Mouse (Mus musculus) limb, embryonic 15.5 days (tissue): ENCODE results near the gene Rbm42. TPM values are rescaled to one million over a fixed set of nuclear protein-coding genes. Genes with fewer than 3 reads are reported as not detected.

Experiments
- ATAC-seq: fragments of 200-750 bp; cut with Nextera tagmentation; 2 replicates; pipeline ENCODE4 v1.8.0; 2017; ENCODE audit warnings: low read depth, moderate TSS enrichment; ENCODE audit not compliant: insufficient number of reproducible peaks, low FRiP score, low TSS enrichment
- H3K27ac ChIP-seq: fragments of 300-500 bp; sonication (generic); 2 replicates; pipeline ENCODE4 v1.5.1; 2015; ENCODE audit warnings: moderate library complexity, mild to moderate bottlenecking, inconsistent platforms
- H3K27me3 ChIP-seq: fragments of 300-500 bp; sonication (generic); 2 replicates; pipeline ENCODE4 v1.6.1; 2015; ENCODE audit warnings: inconsistent platforms
- H3K36me3 ChIP-seq: fragments of 300-500 bp; sonication (generic); 2 replicates; pipeline ENCODE4 v1.6.1; 2015; ENCODE audit warnings: inconsistent platforms
- H3K4me1 ChIP-seq: fragments of 300-500 bp; sonication (generic); 2 replicates; pipeline ENCODE4 v1.6.1; 2015; ENCODE audit warnings: inconsistent platforms
- H3K4me2 ChIP-seq: fragments of 300-500 bp; sonication (generic); 2 replicates; pipeline ENCODE4 v1.6.1; 2015; ENCODE audit warnings: mild to moderate bottlenecking, inconsistent platforms
- H3K4me3 ChIP-seq: fragments of 300-500 bp; sonication (generic); 2 replicates; pipeline ENCODE4 v1.5.1; 2015; ENCODE audit warnings: mild to moderate bottlenecking, inconsistent platforms
- H3K9ac ChIP-seq: fragments of 300-500 bp; sonication (generic); 2 replicates; pipeline ENCODE4 v1.6.1; 2015; ENCODE audit warnings: inconsistent platforms
- H3K9me3 ChIP-seq: fragments of 300-500 bp; sonication (generic); 2 replicates; pipeline ENCODE4 v1.6.1; 2016; ENCODE audit warnings: inconsistent platforms
- WGBS: fragments of 180-500 bp; shearing (Covaris S2); methylation state at CpG from one replicate; pipeline ENCODE4 v1.1.7; 2015; 5-methylcytosine and 5-hydroxymethylcytosine counted together
- polyA plus RNA-seq: library from polyadenylated mRNA; unstranded; fragments of >200 nt; fragmentation: Nextera tagmentation; extraction: Ambion mirVana; gene quantifications from 2 replicates; pipeline ENCODE4 v1.2.1, GENCODE M21; 2015

The Rbm42 gene
- polyA plus RNA-seq, 1 experiment from 2014 or later, result 114 TPM

- 62% methylated on average over 5 of the region's 5 CpGs for WGBS
- Histone ChIP-seq H3K4me2 (no peak overlapping the region), H3K27me3 (0 out of 2 replicates have a peak, but pooled peaks cover 7% of the 10 kb centered on the region)
These were observed 53.3 kb downstream of the Rbm42 start for GRCm38 (mm10) chr7:30596811-30597210.

DNA sequence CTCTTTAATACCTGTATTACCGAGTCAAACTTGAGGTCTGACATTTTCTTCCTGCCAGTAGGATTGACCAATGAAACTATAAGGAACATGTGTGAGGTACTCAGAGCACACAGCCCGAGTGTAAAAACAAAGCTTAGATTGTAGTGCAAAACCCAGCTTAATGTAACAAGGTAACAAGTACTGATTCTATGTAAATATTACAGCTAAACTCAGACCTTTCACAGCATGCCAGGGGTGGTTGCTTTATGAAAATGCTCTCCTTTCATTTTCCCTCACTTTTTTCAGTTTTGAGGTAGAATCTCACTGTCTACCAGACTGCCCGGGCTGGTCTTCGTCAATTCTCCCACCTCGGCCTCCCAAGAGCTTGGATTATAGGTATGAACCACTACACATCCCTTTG lies 54.0 kb downstream of the Rbm42 start:
- no peak overlapping the region for H3K4me2 ChIP-seq
- no peaks in the 10 kb centered on the region for H3K9me3 ChIP-seq
- 0 out of 2 replicates have a peak, but pooled peaks cover 7% of the 10 kb centered on the region for H3K27me3 ChIP-seq
- H3K9ac ChIP-seq, result no peak overlapping the region
- 72% methylated on average over 5 of the region's 5 CpGs for WGBS
- H3K4me1 ChIP-seq, result no peaks in the 10 kb centered on the region
- ATAC-seq, result no peak
- H3K4me3 ChIP-seq, result no peak overlapping the region
- H3K36me3 ChIP-seq, result no peaks in the 10 kb centered on the region
- H3K27ac ChIP-seq, result no peak overlapping the region

More at GRCm38 (mm10) chr7:30596811-30597210, 53.3 kb downstream of the Rbm42 start:
- ATAC-seq, result no peak
- Histone ChIP-seq H3K36me3 (no peaks in the 10 kb centered on the region), H3K27ac (no peak overlapping the region), H3K9ac (no peak overlapping the region), H3K9me3 (no peaks in the 10 kb centered on the region), H3K4me3 (no peak overlapping the region), H3K4me1 (no peaks in the 10 kb centered on the region)

- Histone ChIP-seq H3K9me3 (no peaks in the 10 kb centered on the region), H3K4me1 (peaks cover 10% of the 10 kb centered on the region), H3K36me3 (no peaks in the 10 kb centered on the region), H3K27me3 (0 out of 2 replicates have a peak, but pooled peaks cover 7% of the 10 kb centered on the region), H3K9ac (no peak overlapping the region), H3K4me3 (no peak overlapping the region), H3K27ac (no peak overlapping the region), H3K4me2 (no peak overlapping the region)
- ATAC-seq, result no peak
- 56% methylated on average over 4 of the region's 4 CpGs for WGBS
These were observed 55.5 kb downstream of the Rbm42 start for GRCm38 (mm10) chr7:30594510-30595024.

- H3K9me3 ChIP-seq, result no peaks in the 10 kb centered on the region
- H3K4me2 ChIP-seq, result no peak overlapping the region
- no peaks in the 10 kb centered on the region for H3K36me3 ChIP-seq
- peaks cover 11% of the 10 kb centered on the region for H3K4me1 ChIP-seq
- H3K4me3 ChIP-seq, result no peak overlapping the region
- WGBS, result 75% methylated on average over 10 of the region's 10 CpGs
- no peak overlapping the region for H3K27ac ChIP-seq
- H3K9ac ChIP-seq, result no peak overlapping the region
- ATAC-seq, result no peak
- H3K27me3 ChIP-seq, result 0 out of 2 replicates have a peak, but pooled peaks cover 7% of the 10 kb centered on the region
These were observed 56.3 kb downstream of the Rbm42 start for GRCm38 (mm10) chr7:30593579-30594509.

GRCm38 (mm10) chr7:30592772-30593423 lies 57.2 kb downstream of the Rbm42 start:
- H3K36me3 ChIP-seq, result no peaks in the 10 kb centered on the region
- 37% methylated on average over 5 of the region's 5 CpGs for WGBS
- H3K4me3 ChIP-seq, result no peak overlapping the region
- H3K27ac ChIP-seq, result no peak overlapping the region
- H3K4me1 ChIP-seq, result peaks cover 11% of the 10 kb centered on the region
- no peak for ATAC-seq
- H3K9ac ChIP-seq, result no peak overlapping the region
- H3K9me3 ChIP-seq, result no peaks in the 10 kb centered on the region
- H3K27me3 ChIP-seq, result 0 out of 2 replicates have a peak, but pooled peaks cover 7% of the 10 kb centered on the region
- no peak overlapping the region for H3K4me2 ChIP-seq

DNA sequence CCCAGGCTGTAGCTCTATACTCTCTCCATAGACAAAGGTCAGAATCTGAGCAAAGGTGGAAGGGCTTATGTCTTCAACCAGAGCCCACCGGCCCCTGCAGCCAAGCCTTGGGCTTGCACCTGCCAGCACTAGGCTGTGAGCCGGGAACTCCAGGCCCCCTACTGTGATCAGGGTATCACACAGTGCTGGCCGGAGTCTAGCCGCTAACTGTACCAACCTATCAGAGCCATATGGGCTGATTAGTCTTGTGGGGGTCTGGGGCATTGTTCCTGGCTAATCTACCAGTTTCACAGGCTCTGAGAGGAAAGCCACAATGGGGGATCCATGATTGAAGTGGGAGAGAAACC lies 58.5 kb downstream of the Rbm42 start:
- Histone ChIP-seq H3K27me3 (0 out of 2 replicates have a peak, but pooled peaks cover 7% of the 10 kb centered on the region), H3K4me2 (no peak overlapping the region), H3K36me3 (peaks cover 1% of the 10 kb centered on the region; the same call in 1 of the 2 replicates), H3K9me3 (no peaks in the 10 kb centered on the region), H3K27ac (no peak overlapping the region), H3K9ac (0 out of 2 replicates have a peak overlapping the region, but pooled peaks have one; percentile 10), H3K4me1 (peaks cover 22% of the 10 kb centered on the region), H3K4me3 (no peak overlapping the region)
- ATAC-seq, result no peak
- 49% methylated on average over 4 of the region's 4 CpGs for WGBS

Other genes with a start within 250 kb of the Rbm42 start
- gene Tyrobp, start 236.6 kb downstream of the Rbm42 start, polyA plus RNA-seq, result 78.9 and 87.7 TPM in 2 replicates
- gene Hcst, start 230.5 kb downstream of the Rbm42 start, polyA plus RNA-seq, result 2.7 and 3.3 TPM in 2 replicates
- gene Nfkbid, start 228.6 kb downstream of the Rbm42 start, polyA plus RNA-seq, result 1.4 and 2.1 TPM in 2 replicates
- gene Aplp1, start 204.8 kb downstream of the Rbm42 start, polyA plus RNA-seq, result 28.6 and 32.7 TPM in 2 replicates
- gene Kirrel2, start 192.6 kb downstream of the Rbm42 start, polyA plus RNA-seq, result 0.04 and 0.38 TPM in 2 replicates
- 0.07 TPM in 1 of 2 replicates, not detected in the other for gene Nphs1, start 192.0 kb downstream of the Rbm42 start, polyA plus RNA-seq
- 0.18 TPM in 1 of 2 replicates, not detected in the other for gene Prodh2, start 156.7 kb downstream of the Rbm42 start, polyA plus RNA-seq
- gene Arhgap33, start 115.3 kb downstream of the Rbm42 start, polyA plus RNA-seq, result 7.8 and 8.0 TPM in 2 replicates
- gene Hspb6, start 98.1 kb downstream of the Rbm42 start, polyA plus RNA-seq, result 17.6 and 29.4 TPM in 2 replicates
- gene Proser3, start 98.0 kb downstream of the Rbm42 start, polyA plus RNA-seq, result 11.3 and 12.1 TPM in 2 replicates
- 37.9 and 49.4 TPM in 2 replicates for gene Lin37, start 90.5 kb downstream of the Rbm42 start, polyA plus RNA-seq
- 83.0 and 85.3 TPM in 2 replicates for gene U2af1l4, start 87.0 kb downstream of the Rbm42 start, polyA plus RNA-seq
- gene Gm49396, start 87.0 kb downstream of the Rbm42 start, polyA plus RNA-seq, result 12.2 and 12.4 TPM in 2 replicates
- gene Psenen, start 86.7 kb downstream of the Rbm42 start, polyA plus RNA-seq, result 126 and 146 TPM in 2 replicates
- gene Igflr1, start 84.9 kb downstream of the Rbm42 start, polyA plus RNA-seq, result 3.0 and 3.5 TPM in 2 replicates
- gene Kmt2b, start 61.6 kb downstream of the Rbm42 start, polyA plus RNA-seq, result 7.3 and 8.1 TPM in 2 replicates
- gene Zbtb32, start 51.4 kb downstream of the Rbm42 start, polyA plus RNA-seq, result 3.0 and 4.2 TPM in 2 replicates
- gene Upk1a, start 37.5 kb downstream of the Rbm42 start, polyA plus RNA-seq, result 0.45 and 0.58 TPM in 2 replicates
- 739 and 763 TPM in 2 replicates for gene Cox6b1, start 24.2 kb downstream of the Rbm42 start, polyA plus RNA-seq
- not detected in 2 replicates for gene Etv2, start 14.5 kb downstream of the Rbm42 start, polyA plus RNA-seq
- gene Haus5, start 14.7 kb upstream of the Rbm42 start, polyA plus RNA-seq, result 33.6 and 34.4 TPM in 2 replicates
- not detected in 2 replicates for gene Pmis2, start 21.3 kb upstream of the Rbm42 start, polyA plus RNA-seq
- 1.1 and 1.4 TPM in 2 replicates for gene 2200002J24Rik, start 48.6 kb upstream of the Rbm42 start, polyA plus RNA-seq
- gene Atp4a, start 61.9 kb upstream of the Rbm42 start, polyA plus RNA-seq, result 0.19 and 0.99 TPM in 2 replicates
- 197 and 199 TPM in 2 replicates for gene Tmem147, start 79.2 kb upstream of the Rbm42 start, polyA plus RNA-seq
- gene Gapdhs, start 93.4 kb upstream of the Rbm42 start, polyA plus RNA-seq, result 0.52 and 0.66 TPM in 2 replicates
- 293 and 299 TPM in 2 replicates for gene Sbsn, start 101.2 kb upstream of the Rbm42 start, polyA plus RNA-seq
- gene Dmkn, start 113.4 kb upstream of the Rbm42 start, polyA plus RNA-seq, result 913 and 939 TPM in 2 replicates
- gene Krtdap, start 137.6 kb upstream of the Rbm42 start, polyA plus RNA-seq, result 3,274 and 3,770 TPM in 2 replicates
- 0.27 TPM in 1 of 2 replicates, not detected in the other for gene Ffar2, start 173.5 kb upstream of the Rbm42 start, polyA plus RNA-seq
- gene Ffar3, start 205.9 kb upstream of the Rbm42 start, polyA plus RNA-seq, result not detected in 2 replicates
- not detected in 2 replicates for gene Ffar1, start 211.2 kb upstream of the Rbm42 start, polyA plus RNA-seq
- gene Cd22, start 230.0 kb upstream of the Rbm42 start, polyA plus RNA-seq, result 0.04 and 0.11 TPM in 2 replicates